Mouse (Mus musculus) liver, postnatal 0 days (tissue): Measurements from ENCODE around the gene 4930579F01Rik.

ENCODE experiments used
- CTCF ChIP-seq: sonication (generic); IDR thresholded peaks from 2 replicates; pipeline ENCODE4 v1.5.1; 2016; ENCODE audit warnings: antibody characterized with exemption, low read depth
- EP300 ChIP-seq: IDR thresholded peaks from 2 replicates; pipeline ENCODE4 v1.6.1; 2016; ENCODE audit warnings: antibody characterized with exemption, low read depth, mild to moderate bottlenecking

- no peak for TF ChIP-seq CTCF
- TF ChIP-seq EP300, result no peak
Measured at GRCm38 (mm10) chr3:138242933-138243332, 49.3 kb upstream of the 4930579F01Rik start.
